Mouse (Mus musculus) midbrain, postnatal 0 days (tissue): ENCODE results near the gene 6430548M08Rik. TPM values are rescaled to one million over a fixed set of nuclear protein-coding genes. Genes with fewer than 3 reads are reported as not detected.

Experiments used
- ATAC-seq: fragments of 200-750 bp; cut with Nextera tagmentation; 2 replicates; pipeline ENCODE4 v1.8.0; 2017; ENCODE audit warnings: moderate number of reproducible peaks, mild to moderate bottlenecking, moderate TSS enrichment, moderate library complexity; ENCODE audit not compliant: low FRiP score
- DNase-seq: peaks from one replicate; pipeline ENCODE4 v3.0.0-alpha.2; 2015; ENCODE audit warnings: low spot score
- H3K27ac ChIP-seq: fragments of 300-500 bp; sonication (generic); 2 replicates; pipeline ENCODE4 v1.5.1; 2014; ENCODE audit warnings: low read depth, mild to moderate bottlenecking, low read length, mixed read lengths
- H3K27me3 ChIP-seq: fragments of 300-500 bp; sonication (generic); 2 replicates; pipeline ENCODE4 v1.6.1; 2014; ENCODE audit warnings: low read length, control low read depth, mixed read lengths; ENCODE audit not compliant: insufficient read depth
- H3K36me3 ChIP-seq: fragments of 300-500 bp; sonication (generic); 2 replicates; pipeline ENCODE4 v1.6.1; 2014; ENCODE audit warnings: low read length, control low read depth, mixed read lengths; ENCODE audit not compliant: insufficient read depth
- H3K4me1 ChIP-seq: fragments of 300-500 bp; sonication (generic); 2 replicates; pipeline ENCODE4 v1.6.1; 2014; ENCODE audit warnings: mild to moderate bottlenecking, control low read depth, antibody characterized with exemption, low read length, mixed read lengths; ENCODE audit not compliant: insufficient read depth
- H3K4me2 ChIP-seq: fragments of 300-500 bp; sonication (generic); 2 replicates; pipeline ENCODE4 v1.6.1; 2014; ENCODE audit warnings: low read depth, mild to moderate bottlenecking, low read length, mixed read lengths; ENCODE audit not compliant: poor library complexity, severe bottlenecking
- H3K4me3 ChIP-seq: fragments of 300-500 bp; sonication (generic); 2 replicates; pipeline ENCODE4 v1.5.1; 2014; ENCODE audit warnings: low read depth, mild to moderate bottlenecking, low read length, moderate library complexity
- H3K9ac ChIP-seq: fragments of 300-500 bp; sonication (generic); replicated peaks from 2 replicates; pipeline ENCODE4 v1.6.1; 2014; ENCODE audit warnings: mild to moderate bottlenecking, low read length, moderate library complexity, mixed read lengths; ENCODE audit not compliant: poor library complexity, severe bottlenecking
- H3K9me3 ChIP-seq: fragments of 300-500 bp; sonication (generic); 2 replicates; pipeline ENCODE4 v1.6.1; 2016; ENCODE audit warnings: low read length, control low read depth
- CTCF ChIP-seq: IDR thresholded peaks from 2 replicates; pipeline ENCODE4 v1.5.1; 2016; ENCODE audit warnings: antibody characterized with exemption, mild to moderate bottlenecking
- WGBS: fragments of 180-500 bp; shearing (Covaris S2); extraction: QIAGEN DNeasy Blood & Tissue Kit; methylation state at CpG from one replicate; pipeline ENCODE4 v1.1.7; 2014; 5-methylcytosine and 5-hydroxymethylcytosine counted together
- polyA plus RNA-seq: library from polyadenylated mRNA; unstranded; fragments of >200 nt; fragmentation: Nextera tagmentation; extraction: Ambion mirVana; gene quantifications from 2 replicates; pipeline ENCODE4 v1.2.1, GENCODE M21; 2015
- total RNA-seq: library from RNA; depleted of rRNA; stranded (reverse); fragments of >200 nt; gene quantifications from 2 replicates; pipeline ENCODE4 v1.2.3, GENCODE M21; 2014

6430548M08Rik gene
- total and polyA plus RNA-seq, 2 experiments from 2014 or later: 40.5 to 69.7 TPM

DNA sequence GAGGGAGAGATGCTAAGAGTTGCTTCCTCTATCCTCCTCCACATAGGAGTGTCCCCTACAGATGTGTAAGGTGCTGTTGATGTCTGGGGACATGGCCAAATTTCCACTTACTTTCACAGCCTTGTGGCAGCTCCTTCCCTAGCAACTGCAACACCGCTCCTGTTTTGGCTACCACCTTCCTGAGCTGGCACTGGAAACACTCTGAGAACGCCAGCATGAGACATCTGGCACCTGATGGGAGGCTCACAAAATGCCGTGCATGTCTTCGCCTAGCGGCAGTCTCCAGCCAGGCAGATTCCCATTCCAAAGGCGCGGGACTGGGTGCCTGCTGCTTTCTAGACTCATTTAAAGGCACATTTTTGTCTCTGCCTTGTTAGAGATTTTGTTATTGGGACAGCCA lies 22.7 kb downstream of the 6430548M08Rik start:
- H3K4me1 ChIP-seq: no peaks in the 10 kb centered on the region
- H3K27ac ChIP-seq: no peak overlapping the region
- TF ChIP-seq CTCF: no peak
- DNase-seq (peak; percentile 50), ATAC-seq (no peak)
- H3K9me3 ChIP-seq: no peaks in the 10 kb centered on the region
- H3K4me3 ChIP-seq: no peak overlapping the region
- H3K4me2 ChIP-seq: no peak overlapping the region
- H3K9ac ChIP-seq: no peak overlapping the region
- H3K36me3 ChIP-seq: no peaks in the 10 kb centered on the region
- H3K27me3 ChIP-seq: no peaks in the 10 kb centered on the region
- 53% methylated on average over 7 of the region's 7 CpGs for WGBS

DNA sequence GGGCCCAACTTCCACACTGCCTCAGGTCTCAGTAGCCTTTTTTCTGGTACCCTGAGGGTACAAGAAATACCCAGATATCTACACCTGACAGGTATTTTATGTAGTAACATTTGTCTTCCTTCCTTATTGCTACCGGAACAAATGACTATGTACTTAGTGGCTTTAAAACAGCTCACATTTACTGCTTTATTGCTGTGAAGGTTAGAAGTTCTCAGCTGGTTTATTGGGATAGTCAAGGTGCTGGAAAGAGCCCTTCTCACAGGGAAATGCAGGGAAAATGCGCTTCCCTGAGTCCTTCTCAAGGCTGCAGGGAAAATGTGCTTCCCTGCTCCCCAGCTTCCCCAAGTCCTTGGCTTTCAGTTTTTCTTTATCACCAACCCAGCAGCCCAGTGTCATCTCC lies 25.0 kb downstream of the 6430548M08Rik start:
- no peaks in the 10 kb centered on the region for H3K9me3 ChIP-seq
- H3K9ac ChIP-seq: no peak overlapping the region
- H3K27ac ChIP-seq: no peak overlapping the region
- no peaks in the 10 kb centered on the region for H3K36me3 ChIP-seq
- peaks cover 3% of the 10 kb centered on the region; the same call in 1 of the 2 replicates for H3K4me1 ChIP-seq
- no peak overlapping the region for H3K4me3 ChIP-seq
- no peak for DNase-seq
- no peak for ATAC-seq
- H3K4me2 ChIP-seq: no peak overlapping the region
- H3K27me3 ChIP-seq: no peaks in the 10 kb centered on the region
- no peak for TF ChIP-seq CTCF
- WGBS: 91% methylated on average over 2 of the region's 2 CpGs

DNA sequence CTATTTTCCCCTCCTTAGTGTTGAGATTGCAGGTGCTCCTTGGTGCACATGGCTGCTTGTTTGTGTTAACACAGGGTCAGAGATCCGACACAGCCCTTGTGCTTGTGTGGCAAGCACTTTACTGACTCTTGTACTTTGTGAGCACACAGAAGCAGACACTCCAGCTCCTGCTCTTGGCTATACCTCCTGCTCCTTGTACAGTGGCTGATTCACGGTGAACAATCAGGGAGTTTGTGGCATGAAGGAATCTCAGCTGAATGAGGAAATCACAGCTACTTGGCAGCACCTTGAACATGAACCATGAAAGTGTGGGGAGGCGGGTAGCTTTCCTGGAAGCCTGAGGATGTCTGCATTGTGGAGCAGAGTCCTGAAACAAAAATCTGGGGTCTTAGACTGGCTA lies 26.8 kb downstream of the 6430548M08Rik start:
- Histone ChIP-seq H3K36me3 (no peaks in the 10 kb centered on the region), H3K9ac (no peak overlapping the region), H3K27ac (no peak overlapping the region), H3K4me1 (peaks cover 6% of the 10 kb centered on the region; the same call in 1 of the 2 replicates), H3K9me3 (no peaks in the 10 kb centered on the region), H3K27me3 (no peaks in the 10 kb centered on the region), H3K4me2 (no peak overlapping the region), H3K4me3 (no peak overlapping the region)
- DNase-seq (no peak), ATAC-seq (no peak)
- 62% methylated on average over 3 of the region's 3 CpGs for WGBS
- no peak for TF ChIP-seq CTCF

DNA sequence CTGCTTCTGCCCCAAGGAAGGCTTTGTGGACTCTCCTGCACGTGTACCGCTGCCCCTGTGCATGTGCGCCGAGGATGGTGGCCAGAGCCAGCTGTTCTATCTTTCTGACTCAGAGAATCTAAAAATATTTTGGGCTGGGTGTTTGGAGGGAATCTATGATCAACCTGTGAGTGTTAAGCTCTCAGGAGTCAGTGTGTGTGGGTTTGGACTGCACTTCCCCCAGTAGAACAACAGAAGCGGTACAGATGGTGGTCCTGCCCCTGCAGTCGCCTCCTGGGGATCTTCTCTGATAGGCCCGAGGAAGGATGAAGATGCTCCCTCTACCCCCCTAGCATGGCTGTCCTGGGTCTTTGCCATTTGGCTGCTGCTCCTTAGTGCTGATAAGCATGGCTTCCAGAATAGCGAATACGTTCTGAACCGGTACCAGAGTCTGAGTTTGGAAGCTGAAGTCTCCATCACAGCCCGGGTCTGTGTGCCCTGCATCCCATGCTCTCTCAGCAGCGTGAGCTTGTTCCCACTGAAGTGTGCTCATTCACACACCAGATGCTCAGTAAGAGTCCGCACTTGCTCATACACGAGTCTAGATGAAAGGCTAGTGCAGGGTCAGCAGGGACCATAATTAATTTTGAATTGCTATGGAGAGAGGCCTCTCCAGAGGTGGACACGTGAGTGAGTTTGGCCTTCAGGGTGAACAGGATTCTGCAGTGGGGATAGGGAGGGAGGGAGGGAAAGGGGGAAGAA lies 30.1 kb downstream of the 6430548M08Rik start:
- H3K27ac ChIP-seq: peak overlapping the region; percentile 57
- DNase-seq (peak; percentile 50), ATAC-seq (peak; percentile 73)
- no peak for TF ChIP-seq CTCF
- peak overlapping the region; percentile 5; the same call in 1 of the 2 replicates for H3K9ac ChIP-seq
- no peaks in the 10 kb centered on the region for H3K9me3 ChIP-seq
- 49% methylated on average over 15 of the region's 15 CpGs for WGBS
- no peaks in the 10 kb centered on the region for H3K27me3 ChIP-seq
- no peak overlapping the region for H3K4me3 ChIP-seq
- peaks cover 6% of the 10 kb centered on the region; the same call in 1 of the 2 replicates for H3K4me1 ChIP-seq
- no peak overlapping the region for H3K4me2 ChIP-seq
- H3K36me3 ChIP-seq: peaks cover 6% of the 10 kb centered on the region; the same call in 1 of the 2 replicates

DNA sequence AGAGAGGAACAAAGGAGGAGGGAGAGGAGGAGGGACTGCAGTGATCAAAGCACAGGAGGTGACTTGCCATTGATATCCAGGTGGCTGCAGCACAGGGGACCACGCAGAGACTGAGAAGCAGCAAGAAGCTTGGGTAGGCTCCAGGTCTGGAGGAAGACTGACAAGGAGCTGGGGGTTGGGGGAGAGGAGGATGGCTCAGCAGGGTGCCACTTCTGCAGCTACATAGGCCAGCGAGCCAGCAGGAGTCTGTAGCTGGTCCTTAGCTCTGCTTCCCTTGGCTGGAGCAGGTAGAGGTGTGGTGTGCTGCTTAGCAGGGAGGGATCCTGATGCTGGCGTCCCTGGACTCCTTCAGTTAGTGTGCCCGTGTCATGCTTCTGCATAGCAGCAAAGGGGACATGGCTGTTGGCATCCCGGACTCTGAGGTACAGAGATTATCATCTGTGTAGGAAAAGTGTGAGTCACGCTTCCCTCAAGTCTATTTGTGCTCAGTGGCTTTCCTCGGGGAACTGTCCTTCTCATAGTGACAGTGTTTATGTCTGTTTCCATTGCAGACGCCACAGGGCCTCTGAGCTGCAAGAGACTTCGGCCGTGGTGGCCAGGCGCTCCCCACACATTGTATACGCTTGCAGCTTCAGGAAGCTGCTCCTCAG lies 30.8 kb downstream of the 6430548M08Rik start:
- peak; percentile 62; the same call in 1 of the 2 replicates for ATAC-seq
- Histone ChIP-seq H3K4me3 (no peak overlapping the region), H3K9ac (0 out of 2 replicates have a peak overlapping the region, but pooled peaks have one; percentile 5), H3K4me1 (peaks cover 6% of the 10 kb centered on the region; the same call in 1 of the 2 replicates), H3K27ac (peak overlapping the region; percentile 55), H3K27me3 (no peaks in the 10 kb centered on the region), H3K9me3 (no peaks in the 10 kb centered on the region), H3K36me3 (peaks cover 6% of the 10 kb centered on the region; the same call in 1 of the 2 replicates), H3K4me2 (no peak overlapping the region)
- DNase-seq: peak; percentile 35
- WGBS: 43% methylated on average over 12 of the region's 12 CpGs
- no peak for TF ChIP-seq CTCF

DNA sequence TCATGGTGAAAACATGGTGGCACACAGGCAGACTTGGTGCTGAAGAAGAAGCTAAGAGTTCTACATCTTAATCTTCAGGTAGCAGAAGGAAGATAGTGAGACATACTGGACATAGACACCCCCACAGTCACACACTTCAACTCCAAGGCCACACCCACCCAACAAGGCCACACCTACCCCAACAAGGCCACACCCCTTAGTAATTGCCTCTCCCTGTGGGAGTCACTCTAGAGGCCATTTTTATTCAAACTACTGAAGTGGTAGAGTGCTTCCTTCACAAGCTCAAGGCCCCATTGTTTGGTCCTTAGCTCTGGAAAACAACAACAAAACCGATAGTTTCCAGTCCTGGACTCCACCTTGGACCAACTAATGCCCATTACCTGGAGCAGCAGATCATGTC lies 32.1 kb downstream of the 6430548M08Rik start:
- H3K27me3 ChIP-seq: no peaks in the 10 kb centered on the region
- H3K36me3 ChIP-seq: peaks cover 10% of the 10 kb centered on the region
- DNase-seq: no peak
- H3K4me1 ChIP-seq: peaks cover 6% of the 10 kb centered on the region; the same call in 1 of the 2 replicates
- WGBS: 77% methylated on average over 1 of the region's 1 CpGs
- ATAC-seq: no peak
- no peak for TF ChIP-seq CTCF
- H3K4me3 ChIP-seq: no peak overlapping the region
- no peak overlapping the region for H3K27ac ChIP-seq
- no peak overlapping the region for H3K9ac ChIP-seq
- no peaks in the 10 kb centered on the region for H3K9me3 ChIP-seq
- no peak overlapping the region for H3K4me2 ChIP-seq
